Mouse (Mus musculus) liver, postnatal 0 days (tissue): ENCODE measurements around the gene Celsr1. TPM values are rescaled to one million over a fixed set of nuclear protein-coding genes. Genes with fewer than 3 reads are reported as not detected.

Source experiments
- ATAC-seq: fragments of 200-750 bp; cut with Nextera tagmentation; 2 replicates; pipeline ENCODE4 v1.8.0; 2017; ENCODE audit warnings: mild to moderate bottlenecking, moderate library complexity
- DNase-seq: peaks from one replicate; pipeline ENCODE4 v3.0.0-alpha.2; 2016
- H3K27ac ChIP-seq: fragments of 300-500 bp; sonication (generic); 2 replicates; pipeline ENCODE4 v1.5.1; 2014; ENCODE audit warnings: antibody characterized with exemption, moderate library complexity, mild to moderate bottlenecking, low read depth
- H3K27me3 ChIP-seq: fragments of 300-500 bp; sonication (generic); 2 replicates; pipeline ENCODE4 v1.6.1; 2014; ENCODE audit warnings: low read length, control low read depth, mixed read lengths; ENCODE audit not compliant: insufficient read depth
- H3K36me3 ChIP-seq: fragments of 300-500 bp; sonication (generic); replicated peaks from 2 replicates; pipeline ENCODE4 v1.6.1; 2014; ENCODE audit warnings: mild to moderate bottlenecking, control low read depth, low read length, moderate library complexity, mixed read lengths; ENCODE audit not compliant: insufficient read depth
- H3K4me1 ChIP-seq: fragments of 300-500 bp; sonication (generic); 2 replicates; pipeline ENCODE4 v1.6.1; 2014; ENCODE audit warnings: antibody characterized with exemption, mild to moderate bottlenecking, control low read depth; ENCODE audit not compliant: insufficient read depth
- H3K4me2 ChIP-seq: fragments of 300-500 bp; sonication (generic); 2 replicates; pipeline ENCODE4 v1.6.1; 2014; ENCODE audit warnings: low read depth, mild to moderate bottlenecking, low read length, moderate library complexity, mixed read lengths
- H3K4me3 ChIP-seq: fragments of 300-500 bp; sonication (generic); 2 replicates; pipeline ENCODE4 v1.5.1; 2014; ENCODE audit warnings: low read depth, low read length
- H3K9ac ChIP-seq: fragments of 300-500 bp; sonication (generic); replicated peaks from 2 replicates; pipeline ENCODE4 v1.6.1; 2014; ENCODE audit warnings: mild to moderate bottlenecking, moderate library complexity
- H3K9me3 ChIP-seq: fragments of 300-500 bp; sonication (generic); 2 replicates; pipeline ENCODE4 v1.6.1; 2016; ENCODE audit warnings: mild to moderate bottlenecking, control low read depth, low read length, mixed read lengths
- CTCF ChIP-seq: sonication (generic); IDR thresholded peaks from 2 replicates; pipeline ENCODE4 v1.5.1; 2016; ENCODE audit warnings: antibody characterized with exemption, low read depth
- EP300 ChIP-seq: IDR thresholded peaks from 2 replicates; pipeline ENCODE4 v1.6.1; 2016; ENCODE audit warnings: antibody characterized with exemption, low read depth, mild to moderate bottlenecking
- WGBS: fragments of 180-500 bp; shearing (Covaris S2); extraction: QIAGEN DNeasy Blood & Tissue Kit; methylation state at CpG from one replicate; pipeline ENCODE4 v1.1.7; 2014; ENCODE audit not compliant: insufficient replicate concordance; 5-methylcytosine and 5-hydroxymethylcytosine counted together
- polyA plus RNA-seq: library from polyadenylated mRNA; unstranded; fragments of >200 nt; fragmentation: Nextera tagmentation; extraction: Ambion mirVana; gene quantifications from 2 replicates; pipeline ENCODE4 v1.2.1, GENCODE M21; 2015

Celsr1 gene
- polyA plus RNA-seq, 1 experiment from 2014 or later, result 0.09 TPM

GRCm38 (mm10) chr15:86079467-86079866, 45.9 kb upstream of the Celsr1 start:
- Histone ChIP-seq H3K36me3 (peaks cover 2% of the 10 kb centered on the region; the same call in 1 of the 2 replicates), H3K27ac (peak overlapping the region; percentile 8; the same call in 1 of the 2 replicates), H3K9me3 (no peaks in the 10 kb centered on the region), H3K27me3 (no peaks in the 10 kb centered on the region), H3K9ac (no peak overlapping the region), H3K4me3 (no peak overlapping the region), H3K4me1 (peaks cover 25% of the 10 kb centered on the region), H3K4me2 (no peak overlapping the region)
- DNase-seq (no peak), ATAC-seq (no peak)
- 64% methylated on average over 5 of the region's 5 CpGs for WGBS
- TF ChIP-seq CTCF (no peak), EP300 (no peak)

GRCm38 (mm10) chr15:86078481-86079216, 45.1 kb upstream of the Celsr1 start:
- H3K27ac ChIP-seq, result no peak overlapping the region
- no peaks in the 10 kb centered on the region; the same call in 1 of the 2 replicates for H3K36me3 ChIP-seq
- no peak overlapping the region for H3K4me2 ChIP-seq
- H3K4me3 ChIP-seq, result no peak overlapping the region
- no peak overlapping the region for H3K9ac ChIP-seq
- no peaks in the 10 kb centered on the region for H3K27me3 ChIP-seq
- TF ChIP-seq CTCF (no peak), EP300 (no peak)
- DNase-seq (no peak), ATAC-seq (no peak)
- 65% methylated on average over 18 of the region's 18 CpGs for WGBS
- H3K9me3 ChIP-seq, result no peaks in the 10 kb centered on the region
- peaks cover 25% of the 10 kb centered on the region for H3K4me1 ChIP-seq

GRCm38 (mm10) chr15:86077934-86078333, 44.4 kb upstream of the Celsr1 start:
- TF ChIP-seq CTCF, result no peak
- TF ChIP-seq EP300, result no peak
- H3K9me3 ChIP-seq, result no peaks in the 10 kb centered on the region
- no peak overlapping the region for H3K27ac ChIP-seq
- H3K4me2 ChIP-seq, result no peak overlapping the region
- WGBS, result 68% methylated on average over 5 of the region's 5 CpGs
- DNase-seq (no peak), ATAC-seq (no peak)
- H3K36me3 ChIP-seq, result no peaks in the 10 kb centered on the region; the same call in 1 of the 2 replicates
- H3K4me3 ChIP-seq, result no peak overlapping the region
- H3K27me3 ChIP-seq, result no peaks in the 10 kb centered on the region
- H3K4me1 ChIP-seq, result peaks cover 21% of the 10 kb centered on the region
- no peak overlapping the region for H3K9ac ChIP-seq

- H3K4me3 ChIP-seq, result no peak overlapping the region
- H3K9ac ChIP-seq, result no peak overlapping the region
- no peaks in the 10 kb centered on the region for H3K27me3 ChIP-seq
- H3K36me3 ChIP-seq, result no peaks in the 10 kb centered on the region; the same call in 1 of the 2 replicates
- TF ChIP-seq CTCF (no peak), EP300 (no peak)
- WGBS, result 71% methylated on average over 8 of the region's 8 CpGs
- DNase-seq (no peak), ATAC-seq (no peak)
- no peak overlapping the region for H3K27ac ChIP-seq
- H3K4me2 ChIP-seq, result no peak overlapping the region
- H3K4me1 ChIP-seq, result peaks cover 21% of the 10 kb centered on the region
- H3K9me3 ChIP-seq, result no peaks in the 10 kb centered on the region
Observed at GRCm38 (mm10) chr15:86076378-86076777, 42.8 kb upstream of the Celsr1 start.

- H3K36me3 ChIP-seq, result no peaks in the 10 kb centered on the region; the same call in 1 of the 2 replicates
- TF ChIP-seq EP300 (no peak), CTCF (no peak)
- no peak for DNase-seq
- H3K27ac ChIP-seq, result no peak overlapping the region
- H3K9me3 ChIP-seq, result no peaks in the 10 kb centered on the region
- no peak overlapping the region for H3K4me2 ChIP-seq
- no peak overlapping the region for H3K4me3 ChIP-seq
- WGBS, result 61% methylated on average over 2 of the region's 2 CpGs
- no peak for ATAC-seq
- no peak overlapping the region for H3K9ac ChIP-seq
- H3K4me1 ChIP-seq, result peaks cover 23% of the 10 kb centered on the region
- no peaks in the 10 kb centered on the region for H3K27me3 ChIP-seq
Observed at GRCm38 (mm10) chr15:86076048-86076315, 42.4 kb upstream of the Celsr1 start.

GRCm38 (mm10) chr15:86075305-86076047, 41.9 kb upstream of the Celsr1 start:
- H3K4me3 ChIP-seq, result no peak overlapping the region
- H3K4me1 ChIP-seq, result peaks cover 29% of the 10 kb centered on the region
- H3K4me2 ChIP-seq, result no peak overlapping the region
- H3K9ac ChIP-seq, result no peak overlapping the region
- TF ChIP-seq CTCF, result no peak
- no peak for TF ChIP-seq EP300
- H3K9me3 ChIP-seq, result no peaks in the 10 kb centered on the region
- H3K36me3 ChIP-seq, result no peaks in the 10 kb centered on the region; the same call in 1 of the 2 replicates
- 0 out of 2 replicates have a peak overlapping the region, but pooled peaks have one; percentile 3 for H3K27ac ChIP-seq
- 85% methylated on average over 20 of the region's 20 CpGs for WGBS
- peak; percentile 64 for ATAC-seq
- DNase-seq, result no peak
- no peaks in the 10 kb centered on the region for H3K27me3 ChIP-seq
